Mouse (Mus musculus) CH12.LX (cell line): ENCODE measurements around the gene March6.

ENCODE experiments used
- CHD1 ChIP-seq: IDR thresholded peaks from 2 replicates; pipeline ENCODE4 v1.6.1; 2012; ENCODE audit warnings: low read depth, low read length, improper control_type of control experiment, inconsistent platforms
- CTCF ChIP-seq, 2 experiments: IDR thresholded peaks in 1 of 2; conservative IDR thresholded peaks in 1 of 2; 2 replicates each; pipeline ENCODE4 v1.5.1; 2011 to 2012; ENCODE audit warnings: low read depth in 2 of 2, low read length in 2 of 2, improper control_type of control experiment in 1 of 2, inconsistent platforms in 1 of 2, mild to moderate bottlenecking in 1 of 2, moderate library complexity in 1 of 2
- ETS1 ChIP-seq: conservative IDR thresholded peaks from 2 replicates; pipeline ENCODE4 v1.6.1; 2012; ENCODE audit warnings: low read depth, mild to moderate bottlenecking, inconsistent platforms, low read length, improper control_type of control experiment, moderate library complexity
- GABPA ChIP-seq: IDR thresholded peaks from 2 replicates; pipeline ENCODE4 v1.6.1; 2012; ENCODE audit warnings: low read depth, low read length, improper control_type of control experiment, inconsistent platforms; ENCODE audit not compliant: insufficient replicate concordance
- POLR2A ChIP-seq: IDR thresholded peaks from 2 replicates; pipeline ENCODE4 v1.6.1; 2011; ENCODE audit warnings: low read depth, mild to moderate bottlenecking, improper control_type of control experiment, low read length

GRCm38 (mm10) chr15:31534421-31535258, 3.8 kb upstream of the March6 start:
- TF ChIP-seq GABPA (no peak), CHD1 (no peak), CTCF (conservative IDR thresholded peaks at IDR 0.05 in 1 of 2, IDR thresholded peaks at IDR 0.05 in 1 of 2; ENCODE audit: low read depth in 2 of 2, low read length in 2 of 2) (no peak), POLR2A (no peak), ETS1 (no peak)
